Mouse (Mus musculus) E14TG2a.4 (cell line): ENCODE results near the gene Rab29.

Experiments
- CTCF ChIP-seq: conservative IDR thresholded peaks from 2 replicates; pipeline ENCODE4 v1.5.1; 2014; ENCODE audit warnings: low read length
- NANOG ChIP-seq: IDR thresholded peaks from 2 replicates; pipeline ENCODE4 v1.6.1; 2014; ENCODE audit warnings: borderline replicate concordance, low read length, mixed read lengths
- POU5F1 ChIP-seq: IDR thresholded peaks from 2 replicates; pipeline ENCODE4 v1.6.1; 2014; ENCODE audit warnings: low read length, borderline replicate concordance

DNA sequence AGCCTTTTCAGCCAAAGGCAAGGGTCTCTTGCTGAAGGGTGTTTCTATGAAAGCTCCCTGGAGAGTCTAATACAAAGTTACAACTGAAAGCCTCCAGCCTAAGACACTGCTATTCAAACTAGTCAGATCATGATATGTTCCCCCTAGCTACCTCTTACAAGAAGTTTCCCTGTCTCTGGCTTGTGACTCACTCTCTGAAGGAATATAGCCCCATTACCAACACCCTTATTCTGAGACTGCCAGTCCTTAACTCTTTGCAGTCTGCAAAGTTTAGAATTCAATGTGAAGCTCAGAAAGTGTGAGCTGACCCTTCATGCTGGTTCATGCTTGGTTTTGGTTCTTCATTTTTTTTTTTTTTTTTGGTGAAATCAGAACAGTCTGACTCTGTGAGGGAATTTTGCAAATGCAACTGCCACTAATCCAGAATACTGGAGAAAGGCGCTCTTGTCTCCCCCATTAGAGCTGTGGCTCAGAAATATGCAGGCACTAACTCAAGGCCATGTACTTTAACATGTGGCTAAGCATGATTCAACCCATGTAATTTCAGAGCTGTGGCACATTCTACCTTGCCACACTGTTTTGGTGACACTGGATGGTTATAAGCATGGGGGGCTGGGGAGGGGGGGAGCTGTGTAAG is 44.0 kb upstream of the Rab29 start:
- TF ChIP-seq CTCF (no peak), NANOG (no peak), POU5F1 (no peak)
